Mouse (Mus musculus) liver, embryonic 15.5 days (tissue): ENCODE results near the gene Olfr869. TPM values are rescaled to one million over a fixed set of nuclear protein-coding genes. Genes with fewer than 3 reads are reported as not detected.

Experiments used
- ATAC-seq: fragments of 200-750 bp; cut with Nextera tagmentation; 2 replicates; pipeline ENCODE4 v1.8.0; 2017; ENCODE audit warnings: moderate number of reproducible peaks, mild to moderate bottlenecking, moderate library complexity; ENCODE audit not compliant: insufficient read depth
- H3K27ac ChIP-seq: fragments of 300-500 bp; sonication (generic); replicated peaks from 2 replicates; pipeline ENCODE4 v1.5.1; 2015; ENCODE audit warnings: mild to moderate bottlenecking, inconsistent platforms
- H3K27me3 ChIP-seq: fragments of 300-500 bp; sonication (generic); 2 replicates; pipeline ENCODE4 v1.6.1; 2015; ENCODE audit warnings: mild to moderate bottlenecking, inconsistent platforms
- H3K36me3 ChIP-seq: fragments of 300-500 bp; sonication (generic); replicated peaks from 2 replicates; pipeline ENCODE4 v1.6.1; 2015; ENCODE audit warnings: moderate library complexity, mild to moderate bottlenecking, inconsistent platforms
- H3K4me1 ChIP-seq: fragments of 300-500 bp; sonication (generic); replicated peaks from 2 replicates; pipeline ENCODE4 v1.6.1; 2015; ENCODE audit warnings: inconsistent platforms
- H3K4me2 ChIP-seq: fragments of 300-500 bp; sonication (generic); 2 replicates; pipeline ENCODE4 v1.6.1; 2015; ENCODE audit warnings: moderate library complexity, mild to moderate bottlenecking, inconsistent platforms
- H3K4me3 ChIP-seq: fragments of 300-500 bp; sonication (generic); replicated peaks from 2 replicates; pipeline ENCODE4 v1.5.1; 2015; ENCODE audit warnings: mild to moderate bottlenecking, inconsistent platforms
- H3K9ac ChIP-seq: fragments of 300-500 bp; sonication (generic); 2 replicates; pipeline ENCODE4 v1.6.1; 2015; ENCODE audit warnings: moderate library complexity, mild to moderate bottlenecking, inconsistent platforms
- H3K9me3 ChIP-seq: fragments of 300-500 bp; sonication (generic); replicated peaks from 2 replicates; pipeline ENCODE4 v1.6.1; 2016; ENCODE audit warnings: inconsistent platforms
- WGBS: fragments of 180-500 bp; shearing (Covaris S2); methylation state at CpG from one replicate; pipeline ENCODE4 v1.1.7; 2015; ENCODE audit warnings: mixed read lengths; ENCODE audit not compliant: insufficient replicate concordance; 5-methylcytosine and 5-hydroxymethylcytosine counted together
- polyA plus RNA-seq: library from polyadenylated mRNA; unstranded; fragments of >200 nt; fragmentation: Nextera tagmentation; extraction: Ambion mirVana; gene quantifications from 2 replicates; pipeline ENCODE4 v1.2.1, GENCODE M21; 2015

Olfr869 gene
- not detected in 2 replicates for polyA plus RNA-seq

DNA sequence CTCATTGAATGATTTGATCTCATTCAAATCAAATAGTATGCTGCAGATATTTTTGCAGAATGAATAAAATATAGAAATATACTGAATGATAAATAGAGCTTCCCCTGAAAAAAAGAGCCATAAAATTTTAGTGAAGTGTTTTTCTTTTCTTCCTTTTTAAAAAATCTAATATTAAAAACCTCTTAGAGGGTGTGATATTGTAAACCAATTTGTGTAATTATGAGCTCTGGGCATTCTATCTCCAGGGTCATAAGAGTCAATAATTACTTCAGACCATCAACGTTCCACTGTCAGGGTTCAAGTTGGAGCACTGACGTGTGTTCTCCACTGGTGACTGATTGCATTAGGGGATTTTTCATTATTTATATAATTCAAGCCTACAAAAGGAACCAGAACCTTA, at the start of gene Olfr869:
Olfr869 (plus strand) TSS at position 301 of the 400 bp plus-strand sequence.
- H3K27me3 ChIP-seq, result no peaks in the 10 kb centered on the region
- 55% methylated on average over 2 of the region's 2 CpGs for WGBS
- H3K9me3 ChIP-seq, result no peaks in the 10 kb centered on the region
- no peak within 1 kb of the TSS for H3K4me2 ChIP-seq
- H3K9ac ChIP-seq, result no peak within 1 kb of the TSS
- H3K4me3 ChIP-seq, result no peak within 1 kb of the TSS
- H3K36me3 ChIP-seq, result no peaks in the 10 kb centered on the region
- no peak for ATAC-seq
- H3K27ac ChIP-seq, result no peak within 1 kb of the TSS
- H3K4me1 ChIP-seq, result no peaks in the 10 kb centered on the region

DNA sequence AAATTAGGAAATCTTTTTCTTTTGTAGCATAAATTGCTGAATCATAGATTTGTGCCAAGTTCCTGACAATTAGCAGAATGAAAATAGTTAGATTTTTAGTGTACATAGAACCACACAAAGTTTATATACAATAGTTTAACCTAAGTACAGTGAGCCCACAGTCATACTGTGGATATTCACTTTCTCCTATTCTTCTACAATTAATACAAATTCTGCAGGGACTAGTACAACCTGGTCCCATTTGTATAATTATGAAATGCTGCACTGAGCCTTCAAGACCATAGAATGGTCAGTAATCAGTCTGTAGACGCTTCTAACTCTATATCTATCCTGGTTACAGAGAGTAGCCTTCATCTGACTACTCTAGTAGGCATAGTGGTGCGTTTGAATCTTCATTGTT, 30.5 kb upstream of the Olfr869 start, which contains the start of gene Olfr868:
Olfr868 (plus strand) TSS at position 301 of the 400 bp plus-strand sequence.
- Histone ChIP-seq H3K27me3 (no peaks in the 10 kb centered on the region), H3K36me3 (no peaks in the 10 kb centered on the region), H3K9ac (no peak within 1 kb of the TSS), H3K9me3 (no peaks in the 10 kb centered on the region), H3K4me3 (no peak within 1 kb of the TSS), H3K4me1 (no peaks in the 10 kb centered on the region), H3K4me2 (no peak within 1 kb of the TSS), H3K27ac (no peak within 1 kb of the TSS)
- WGBS, result 19% methylated on average over 2 of the region's 2 CpGs
- no peak for ATAC-seq

DNA sequence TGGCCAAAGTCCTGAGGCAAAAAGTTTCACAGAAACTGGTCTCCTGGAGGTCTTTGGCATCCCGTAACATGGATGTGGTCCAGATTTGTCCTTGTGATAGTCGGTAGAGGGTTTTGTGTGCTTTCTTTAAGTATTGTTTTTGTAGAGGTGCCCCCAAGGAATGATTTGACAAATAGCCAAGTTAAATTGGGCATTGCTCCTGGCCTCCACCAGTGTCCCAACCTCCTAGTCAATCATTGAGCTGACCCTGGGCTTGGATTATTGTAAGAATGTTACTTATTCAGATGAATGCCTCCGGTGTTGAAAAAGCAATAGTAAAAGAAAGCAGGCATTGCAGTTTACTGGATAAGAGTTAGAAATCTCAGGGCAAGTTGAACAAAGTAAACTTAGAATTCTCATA, 20.9 kb downstream of the Olfr869 start:
- ATAC-seq, result no peak

DNA sequence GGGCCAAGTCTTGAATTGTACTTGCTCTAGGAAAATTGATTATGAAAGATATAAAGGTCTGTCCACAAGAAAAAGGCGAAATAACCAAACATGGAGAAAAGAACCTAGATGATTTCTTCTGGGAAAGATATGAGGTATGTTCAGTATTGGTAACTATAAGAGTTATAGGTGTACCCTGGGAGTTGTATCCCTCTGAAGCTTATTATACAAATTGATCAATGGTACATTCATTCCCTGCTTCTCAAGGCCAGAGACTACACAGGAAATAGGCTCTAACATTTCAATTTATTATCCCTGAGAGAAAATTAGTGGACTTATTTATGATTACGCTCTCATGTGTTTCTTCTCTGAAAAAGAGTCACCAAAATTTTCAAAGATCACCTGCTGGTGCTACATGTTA, 45.1 kb downstream of the Olfr869 start, which contains the start of gene Olfr870:
Olfr870 (minus strand) TSS at position 101 of the 400 bp plus-strand sequence.
- Histone ChIP-seq H3K4me2 (no peak within 1 kb of the TSS), H3K4me3 (no peak within 1 kb of the TSS), H3K9me3 (no peaks in the 10 kb centered on the region), H3K27me3 (no peaks in the 10 kb centered on the region), H3K27ac (no peak within 1 kb of the TSS), H3K36me3 (no peaks in the 10 kb centered on the region), H3K4me1 (no peaks in the 10 kb centered on the region), H3K9ac (no peak within 1 kb of the TSS)
- ATAC-seq, result no peak
- WGBS, result 59% methylated on average over 2 of the region's 2 CpGs

More for the DNA sequence above, 20.9 kb downstream of the Olfr869 start:
- no peak overlapping the region for H3K27ac ChIP-seq
- H3K9ac ChIP-seq, result no peak overlapping the region
- no peaks in the 10 kb centered on the region for H3K36me3 ChIP-seq
- no peaks in the 10 kb centered on the region for H3K9me3 ChIP-seq
- H3K4me3 ChIP-seq, result no peak overlapping the region
- H3K4me2 ChIP-seq, result no peak overlapping the region
- no peaks in the 10 kb centered on the region for H3K4me1 ChIP-seq
- whole genome bisulfite sequencing, result 63% methylated on average over 3 of the region's 3 CpGs
- H3K27me3 ChIP-seq, result no peaks in the 10 kb centered on the region

DNA sequence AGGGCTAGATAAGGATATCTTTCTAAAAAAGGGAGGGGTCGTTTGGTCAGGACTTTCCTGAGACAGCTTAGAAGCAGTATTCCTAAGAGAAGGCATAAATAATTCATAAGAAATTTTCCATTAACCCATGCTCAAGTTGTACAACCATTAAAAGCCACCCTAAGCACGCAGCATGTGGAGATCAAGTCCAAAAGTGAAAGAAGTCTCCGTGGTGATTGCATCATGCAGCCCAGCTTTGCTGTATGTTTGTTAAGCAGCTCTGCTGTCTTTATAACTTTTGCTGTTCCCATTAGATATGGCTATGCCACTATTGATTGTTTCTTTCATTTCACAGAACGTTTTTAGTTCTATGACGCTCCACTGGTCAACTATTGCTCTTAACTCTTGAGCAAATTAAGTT, 50.7 kb downstream of the Olfr869 start:
- WGBS, result 45% methylated on average over 5 of the region's 5 CpGs
- no peak overlapping the region for H3K4me2 ChIP-seq
- H3K27me3 ChIP-seq, result no peaks in the 10 kb centered on the region
- H3K9me3 ChIP-seq, result no peaks in the 10 kb centered on the region
- H3K4me3 ChIP-seq, result no peak overlapping the region
- H3K4me1 ChIP-seq, result no peaks in the 10 kb centered on the region
- H3K27ac ChIP-seq, result no peak overlapping the region
- no peak for ATAC-seq
- no peak overlapping the region for H3K9ac ChIP-seq
- H3K36me3 ChIP-seq, result no peaks in the 10 kb centered on the region

Other genes with a start within 250 kb of the Olfr869 start
- gene Olfr862, start 241.0 kb upstream of the Olfr869 start, polyA plus RNA-seq, result not detected in 2 replicates
- 0.10 and 0.13 TPM in 2 replicates for gene Olfr77, start 212.1 kb upstream of the Olfr869 start, polyA plus RNA-seq
- gene Olfr866, start 101.0 kb upstream of the Olfr869 start, polyA plus RNA-seq, result not detected in 2 replicates
- not detected in 2 replicates for gene Olfr867, start 71.4 kb upstream of the Olfr869 start, polyA plus RNA-seq
- not detected in 2 replicates for gene Olfr868, start 30.4 kb upstream of the Olfr869 start, polyA plus RNA-seq
- not detected in 2 replicates for gene Olfr870, start 45.0 kb downstream of the Olfr869 start, polyA plus RNA-seq
- not detected in 2 replicates for gene Olfr871, start 83.2 kb downstream of the Olfr869 start, polyA plus RNA-seq
- not detected in 2 replicates for gene Olfr872, start 108.1 kb downstream of the Olfr869 start, polyA plus RNA-seq
- not detected in 2 replicates for gene Olfr39, start 153.3 kb downstream of the Olfr869 start, polyA plus RNA-seq
- gene Olfr873, start 169.5 kb downstream of the Olfr869 start, polyA plus RNA-seq, result not detected in 2 replicates
- not detected in 2 replicates for gene Olfr18, start 207.1 kb downstream of the Olfr869 start, polyA plus RNA-seq